Mouse (Mus musculus): ENCODE measurements at regions not wholly inside any gene's neighbourhood (a gene's known extent, or its start where the extent isn't known, plus 50 kb on each side); places are given as distances from the start of the nearest gene placed in this dataset.

DNA sequence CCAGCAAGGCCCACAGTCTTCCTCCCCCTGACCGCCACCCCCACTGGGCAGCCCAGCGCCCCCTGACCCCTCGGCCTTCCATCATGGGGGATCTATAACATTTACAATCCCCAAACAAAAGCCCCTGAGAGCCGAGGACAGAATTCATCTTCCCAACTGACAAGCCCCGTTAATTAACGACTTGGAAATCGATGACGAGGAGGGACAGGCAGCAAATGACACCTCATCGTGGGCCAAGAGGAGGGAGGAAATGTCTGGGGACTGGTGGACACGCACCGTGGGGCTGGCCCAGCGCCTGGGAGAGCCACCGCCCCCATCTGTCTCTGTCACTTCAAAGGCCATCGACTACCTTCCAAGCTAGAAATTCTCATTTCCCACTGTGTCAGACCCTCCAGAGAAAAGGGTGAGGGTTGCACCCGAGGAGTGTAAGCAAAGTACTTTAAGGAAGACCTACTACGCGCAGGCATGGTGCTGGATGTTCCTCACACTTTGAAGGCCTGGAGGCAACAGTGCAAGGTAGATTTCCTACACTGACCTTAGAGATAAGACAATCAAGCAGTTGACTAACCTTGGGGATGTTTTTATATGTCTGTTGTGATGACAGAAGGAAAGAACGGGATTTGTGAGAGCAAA is 146.4 kb downstream of the Mrm1 start:
- Histone ChIP-seq H3K79me2 (ENCODE audit: control insufficient read depth, insufficient read depth) (no peaks in the 10 kb centered on the region), H3K4me2 (ENCODE audit: low read depth) (no peak overlapping the region), H3K36me3 (ENCODE audit: control insufficient read depth, insufficient read depth) (no peaks in the 10 kb centered on the region), H3ac (ENCODE audit: control insufficient read depth, insufficient read length) (no peak overlapping the region), H3K27me3 (ENCODE audit: control insufficient read depth, insufficient read depth, insufficient read length) (peaks cover 5% of the 10 kb centered on the region), H3K4me3 (no peak overlapping the region)
- TF ChIP-seq POLR2A (IDR thresholded peaks at IDR 0.05; ENCODE audit: insufficient read length, low read depth): no peak
- no peak for TF ChIP-seq TCF12 (IDR thresholded peaks at IDR 0.05; ENCODE audit: insufficient read depth, poor library complexity, severe bottlenecking)
- no peak for TF ChIP-seq MYOD1 (IDR thresholded peaks at IDR 0.05; ENCODE audit: control insufficient read depth in 1 of 3, insufficient read length in 2 of 3, low read depth in 2 of 3)
- no peak for TF ChIP-seq USF1 (IDR thresholded peaks at IDR 0.05; ENCODE audit: low read depth)
- no peak for TF ChIP-seq MYOG (IDR thresholded peaks at IDR 0.05; ENCODE audit: control insufficient read depth in 1 of 3, insufficient read depth in 1 of 3, insufficient read length in 2 of 3, low read depth in 2 of 3)
- no peak for TF ChIP-seq MAX (IDR thresholded peaks at IDR 0.05; ENCODE audit: low read depth)
- no peak for TF ChIP-seq REST (IDR thresholded peaks at IDR 0.05; ENCODE audit: insufficient read depth, insufficient read length)
- no peak for TF ChIP-seq E2F4 (IDR thresholded peaks at IDR 0.05; ENCODE audit: insufficient read depth)
- TF ChIP-seq SRF (IDR thresholded peaks at IDR 0.05; ENCODE audit: control insufficient read depth, insufficient read length, low read depth): no peak

DNA sequence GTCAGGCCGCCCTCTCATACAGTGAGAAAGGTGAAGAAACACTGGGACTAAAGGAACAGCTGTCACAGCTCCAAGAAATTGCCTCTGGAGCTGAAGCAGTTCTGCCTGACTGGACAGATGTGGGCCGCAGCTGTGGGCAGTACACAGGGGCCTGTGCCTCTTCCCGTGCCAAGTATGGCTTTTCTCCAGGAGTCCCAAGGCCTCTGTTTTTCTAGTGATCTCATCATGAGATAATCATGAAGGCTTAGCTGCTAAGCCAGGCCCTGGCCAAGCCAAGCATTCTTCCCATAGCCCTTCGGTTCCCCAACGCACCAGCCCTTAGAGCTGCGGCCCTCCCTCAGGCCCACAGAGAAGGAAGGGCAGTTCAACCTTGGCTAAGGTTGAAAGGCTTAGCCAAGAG is 146.2 kb upstream of the Lhx1 start:
- H3K4me3 ChIP-seq: no peak overlapping the region
- H3K79me2 ChIP-seq (ENCODE audit: control insufficient read depth, insufficient read depth): no peaks in the 10 kb centered on the region
- no peak overlapping the region for H3ac ChIP-seq (ENCODE audit: control insufficient read depth, insufficient read length)
- no peaks in the 10 kb centered on the region for H3K27me3 ChIP-seq (ENCODE audit: control insufficient read depth, insufficient read depth, insufficient read length)
- TF ChIP-seq POLR2A (IDR thresholded peaks at IDR 0.05; ENCODE audit: insufficient read length, low read depth): no peak
- TF ChIP-seq MYOD1 (IDR thresholded peaks at IDR 0.05; ENCODE audit: control insufficient read depth in 1 of 3, insufficient read length in 2 of 3, low read depth in 2 of 3): no peak
- TF ChIP-seq CEBPB (IDR thresholded peaks at IDR 0.05; ENCODE audit: insufficient read depth, poor library complexity, severe bottlenecking): no peak
- H3K36me3 ChIP-seq (ENCODE audit: control insufficient read depth, insufficient read depth): no peaks in the 10 kb centered on the region
- H3K4me2 ChIP-seq (ENCODE audit: low read depth): no peak overlapping the region

DNA sequence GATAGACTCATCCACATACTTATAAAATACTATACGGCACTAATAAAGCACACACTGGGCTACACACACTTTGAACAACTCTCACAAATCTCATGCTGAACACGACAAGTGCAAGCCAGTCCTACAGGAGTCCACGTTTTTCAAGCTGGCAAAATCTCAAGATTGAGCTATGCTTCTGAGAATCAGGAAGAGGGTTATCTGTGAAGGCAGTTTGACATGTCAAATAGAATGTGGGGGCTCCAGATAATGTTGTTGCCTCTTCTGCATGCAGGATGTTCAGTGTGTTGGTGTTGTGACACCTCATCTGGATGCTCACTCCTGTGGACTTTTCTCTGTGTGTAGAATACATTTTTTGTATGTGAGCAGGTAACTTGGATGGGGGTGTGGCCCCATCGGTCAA is 142.4 kb upstream of the Lhx1 start:
- no peak for TF ChIP-seq SRF (IDR thresholded peaks at IDR 0.05; ENCODE audit: control insufficient read depth, insufficient read length, low read depth)
- no peak for TF ChIP-seq E2F4 (IDR thresholded peaks at IDR 0.05; ENCODE audit: insufficient read depth)
- no peak for TF ChIP-seq REST (IDR thresholded peaks at IDR 0.05; ENCODE audit: insufficient read depth, insufficient read length)
- no peak for TF ChIP-seq USF1 (IDR thresholded peaks at IDR 0.05; ENCODE audit: low read depth)
- no peak for TF ChIP-seq MAX (IDR thresholded peaks at IDR 0.05; ENCODE audit: low read depth)
- no peak for TF ChIP-seq POLR2AphosphoS2 (IDR thresholded peaks at IDR 0.05; ENCODE audit: insufficient read length, low read depth)
- no peak for TF ChIP-seq TCF12 (IDR thresholded peaks at IDR 0.05; ENCODE audit: insufficient read depth, poor library complexity, severe bottlenecking)
- no peak for TF ChIP-seq MYOG (IDR thresholded peaks at IDR 0.05; ENCODE audit: control insufficient read depth in 1 of 3, insufficient read depth in 1 of 3, insufficient read length in 2 of 3, low read depth in 2 of 3)
- no peak for TF ChIP-seq POLR2A (IDR thresholded peaks at IDR 0.05; ENCODE audit: insufficient read length, low read depth)
- no peak for TF ChIP-seq MYOD1 (IDR thresholded peaks at IDR 0.05; ENCODE audit: control insufficient read depth in 1 of 3, insufficient read length in 2 of 3, low read depth in 2 of 3)
- no peak for TF ChIP-seq CEBPB (IDR thresholded peaks at IDR 0.05; ENCODE audit: insufficient read depth, poor library complexity, severe bottlenecking)
- no peak for TF ChIP-seq TCF3 (IDR thresholded peaks at IDR 0.05; ENCODE audit: insufficient read length, low read depth)
- H3K36me3 ChIP-seq (ENCODE audit: control insufficient read depth, insufficient read depth): no peaks in the 10 kb centered on the region
- H3ac ChIP-seq (ENCODE audit: control insufficient read depth, insufficient read length): no peak overlapping the region
- no peak overlapping the region for H3K4me3 ChIP-seq
- H3K27me3 ChIP-seq (ENCODE audit: control insufficient read depth, insufficient read depth, insufficient read length): peaks cover 3% of the 10 kb centered on the region
- H3K79me2 ChIP-seq (ENCODE audit: control insufficient read depth, insufficient read depth): no peaks in the 10 kb centered on the region
- H3K4me2 ChIP-seq (ENCODE audit: low read depth): no peak overlapping the region

DNA sequence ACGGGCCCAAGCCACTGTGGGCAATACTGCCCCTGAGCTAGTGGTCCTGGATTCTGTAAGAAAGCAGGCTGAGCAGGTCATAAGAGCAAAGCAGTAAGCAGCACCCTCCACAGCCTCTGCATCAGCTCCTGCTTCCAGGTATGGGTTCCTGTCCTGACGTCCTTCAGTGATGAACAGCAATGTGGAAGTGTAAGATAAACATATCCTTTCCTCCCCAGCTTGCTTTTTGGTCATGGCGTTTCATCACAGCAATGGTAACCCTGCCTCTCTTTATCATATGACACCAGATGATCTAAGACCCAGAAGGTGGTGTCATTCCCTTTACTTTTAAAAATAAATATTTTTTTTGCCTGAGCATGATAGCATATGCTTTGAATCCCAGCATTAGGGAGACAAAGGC is 138.9 kb upstream of the Lhx1 start:
- no peak overlapping the region for H3K4me2 ChIP-seq (ENCODE audit: low read depth)
- H3K79me2 ChIP-seq (ENCODE audit: control insufficient read depth, insufficient read depth): no peaks in the 10 kb centered on the region
- H3ac ChIP-seq (ENCODE audit: control insufficient read depth, insufficient read length): no peak overlapping the region
- H3K27me3 ChIP-seq (ENCODE audit: control insufficient read depth, insufficient read depth, insufficient read length): peaks cover 3% of the 10 kb centered on the region
- H3K4me3 ChIP-seq: no peak overlapping the region
- TF ChIP-seq MAX (IDR thresholded peaks at IDR 0.05; ENCODE audit: low read depth): no peak
- TF ChIP-seq USF1 (IDR thresholded peaks at IDR 0.05; ENCODE audit: low read depth): no peak
- TF ChIP-seq POLR2AphosphoS2 (IDR thresholded peaks at IDR 0.05; ENCODE audit: insufficient read length, low read depth): no peak
- TF ChIP-seq SRF (IDR thresholded peaks at IDR 0.05; ENCODE audit: control insufficient read depth, insufficient read length, low read depth): no peak
- no peak for TF ChIP-seq REST (IDR thresholded peaks at IDR 0.05; ENCODE audit: insufficient read depth, insufficient read length)
- no peak for TF ChIP-seq TCF3 (IDR thresholded peaks at IDR 0.05; ENCODE audit: insufficient read length, low read depth)
- TF ChIP-seq MYOG (IDR thresholded peaks at IDR 0.05; ENCODE audit: control insufficient read depth in 1 of 3, insufficient read depth in 1 of 3, insufficient read length in 2 of 3, low read depth in 2 of 3): no peak
- TF ChIP-seq CEBPB (IDR thresholded peaks at IDR 0.05; ENCODE audit: insufficient read depth, poor library complexity, severe bottlenecking): no peak
- TF ChIP-seq E2F4 (IDR thresholded peaks at IDR 0.05; ENCODE audit: insufficient read depth): no peak
- no peak for TF ChIP-seq TCF12 (IDR thresholded peaks at IDR 0.05; ENCODE audit: insufficient read depth, poor library complexity, severe bottlenecking)
- no peak for TF ChIP-seq MYOD1 (IDR thresholded peaks at IDR 0.05; ENCODE audit: control insufficient read depth in 1 of 3, insufficient read length in 2 of 3, low read depth in 2 of 3)
- no peak for TF ChIP-seq POLR2A (IDR thresholded peaks at IDR 0.05; ENCODE audit: insufficient read length, low read depth)
- no peaks in the 10 kb centered on the region for H3K36me3 ChIP-seq (ENCODE audit: control insufficient read depth, insufficient read depth)

DNA sequence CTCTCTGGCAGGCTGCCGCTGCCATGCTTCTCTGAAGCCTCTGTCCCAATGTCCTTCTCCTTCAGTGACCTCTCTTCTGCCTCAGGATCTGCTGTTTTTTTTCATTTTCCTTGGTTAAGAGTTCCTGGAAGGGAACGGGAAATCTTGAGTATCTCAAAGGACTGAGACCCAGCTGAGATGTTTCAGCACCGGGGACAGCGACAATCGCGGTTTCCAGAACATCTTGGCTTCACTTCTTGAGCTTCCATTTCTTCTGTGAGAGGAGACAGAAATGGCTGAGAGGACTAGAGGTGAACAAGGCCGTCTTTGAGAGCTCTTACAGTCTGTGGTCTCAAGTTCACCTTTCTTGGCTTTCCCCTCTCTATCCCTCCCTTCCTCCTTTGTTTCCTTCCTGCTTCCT is 136.6 kb upstream of the Lhx1 start:
- TF ChIP-seq REST (IDR thresholded peaks at IDR 0.05; ENCODE audit: insufficient read depth, insufficient read length): peak; percentile 81
- TF ChIP-seq SRF (IDR thresholded peaks at IDR 0.05; ENCODE audit: control insufficient read depth, insufficient read length, low read depth): no peak

More for the DNA sequence above, 136.6 kb upstream of the Lhx1 start:
- H3K79me2 ChIP-seq (ENCODE audit: control insufficient read depth, insufficient read depth): no peaks in the 10 kb centered on the region
- peaks cover 3% of the 10 kb centered on the region for H3K27me3 ChIP-seq (ENCODE audit: control insufficient read depth, insufficient read depth, insufficient read length)
- no peak overlapping the region for H3K4me2 ChIP-seq (ENCODE audit: low read depth)
- no peaks in the 10 kb centered on the region for H3K36me3 ChIP-seq (ENCODE audit: control insufficient read depth, insufficient read depth)
- H3ac ChIP-seq (ENCODE audit: control insufficient read depth, insufficient read length): no peak overlapping the region
- no peak overlapping the region for H3K4me3 ChIP-seq
